Mouse (Mus musculus) spleen, adult 2 months (tissue): ENCODE data around the gene Slfn2. TPM values are rescaled to one million over a fixed set of nuclear protein-coding genes. Genes with fewer than 3 reads are reported as not detected.
A peak's percentile ranks its signal among the peaks of the same experiment; 100 is the strongest.

Source experiments
- DNase-seq, 2 experiments: peaks; one replicate each; pipeline versions ENCODE4 v3.0.0 to v3.0.0-alpha.2; 2012 to 2021; ENCODE audit warnings: low spot score in 2 of 2, low read depth in 1 of 2
- H3K27ac ChIP-seq: fragments of 200-500 bp; 2 replicates; pipeline ENCODE4 v1.5.1; 2012; ENCODE audit warnings: low read length, inconsistent platforms; ENCODE audit not compliant: insufficient read depth
- H3K27me3 ChIP-seq: fragments of 200-500 bp; 2 replicates; pipeline ENCODE4 v1.6.1; 2012; ENCODE audit warnings: mild to moderate bottlenecking, moderate library complexity, low read length, inconsistent platforms; ENCODE audit not compliant: control insufficient read depth, insufficient read depth
- H3K36me3 ChIP-seq: fragments of 200-500 bp; 2 replicates; pipeline ENCODE4 v1.6.1; 2012; ENCODE audit warnings: mild to moderate bottlenecking, low read length, inconsistent platforms; ENCODE audit not compliant: control insufficient read depth, insufficient read depth
- H3K4me1 ChIP-seq: fragments of 200-500 bp; 2 replicates; pipeline ENCODE4 v1.6.1; 2011; ENCODE audit warnings: inconsistent platforms; ENCODE audit not compliant: control insufficient read depth, insufficient read depth, insufficient read length
- H3K4me3 ChIP-seq: fragments of 200-500 bp; 2 replicates; pipeline ENCODE4 v1.5.1; 2011; ENCODE audit warnings: mild to moderate bottlenecking, inconsistent platforms; ENCODE audit not compliant: insufficient read depth, insufficient read length; ENCODE audit errors: extremely low read depth
- CTCF ChIP-seq: fragments of 200-500 bp; IDR thresholded peaks from 2 replicates; pipeline ENCODE4 v1.5.1; 2011; ENCODE audit warnings: mild to moderate bottlenecking, inconsistent platforms; ENCODE audit not compliant: insufficient read depth, insufficient read length, insufficient replicate concordance; ENCODE audit errors: extremely low read depth
- POLR2A ChIP-seq: fragments of 200-500 bp; IDR thresholded peaks from 2 replicates; pipeline ENCODE4 v1.6.1; 2011; ENCODE audit warnings: low read depth, low read length, inconsistent platforms
- WGBS: fragments of 180-500 bp; shearing (Covaris S2); methylation state at CpG from one replicate; pipeline ENCODE4 v1.1.7; 2018; 5-methylcytosine and 5-hydroxymethylcytosine counted together
- polyA plus RNA-seq: library from polyadenylated mRNA; depleted of rRNA; stranded (reverse); fragments of >200 nt; gene quantifications from 2 replicates; pipeline ENCODE4 v1.2.3, GENCODE M21; 2012; rRNA removed

The Slfn2 gene
- polyA plus RNA-seq, 1 experiment, result 31.8 TPM

- no peak for DNase-seq
- no peak for TF ChIP-seq CTCF
- no peak for TF ChIP-seq POLR2A
- WGBS, result 90% methylated on average over 10 of the region's 10 CpGs
- no peak overlapping the region for H3K27ac ChIP-seq
- no peak overlapping the region for H3K4me3 ChIP-seq
- H3K36me3 ChIP-seq, result no peaks in the 10 kb centered on the region
- no peaks in the 10 kb centered on the region for H3K27me3 ChIP-seq
- H3K4me1 ChIP-seq, result 0 out of 2 replicates have a peak, but pooled peaks cover 3% of the 10 kb centered on the region
Measured at GRCm38 (mm10) chr11:83084761-83085160, 19.8 kb downstream of the Slfn2 start.

DNA sequence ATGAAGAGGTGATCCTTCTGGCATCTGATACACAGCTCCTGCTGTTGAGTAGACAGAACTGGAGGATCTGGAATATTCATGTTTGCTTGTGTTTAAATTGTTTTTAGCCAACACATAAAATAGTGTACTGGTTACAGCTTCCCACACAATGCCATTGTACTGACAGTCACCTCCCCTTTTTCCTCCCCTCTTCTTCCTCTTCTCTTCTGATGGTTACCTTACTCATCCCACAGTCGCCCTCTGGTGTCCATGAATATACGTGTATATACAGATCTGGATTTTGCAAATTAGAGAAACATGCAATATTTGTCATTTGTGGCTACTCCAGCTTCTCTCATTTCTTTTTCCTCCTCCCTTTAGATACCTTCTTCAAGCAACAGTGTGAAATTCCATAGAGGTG is 50.2 kb downstream of the Slfn2 start:
- Histone ChIP-seq H3K4me1 (peaks cover 13% of the 10 kb centered on the region; the same call in 1 of the 2 replicates), H3K36me3 (no peaks in the 10 kb centered on the region), H3K27ac (no peak overlapping the region), H3K27me3 (no peaks in the 10 kb centered on the region), H3K4me3 (no peak overlapping the region)
- 4% methylated on average over 2 of the region's 2 CpGs for WGBS
- peak; percentile 62 to 74 for DNase-seq
- TF ChIP-seq CTCF (no peak), POLR2A (no peak)

- H3K4me3 ChIP-seq, result peak within 1 kb of the TSS; percentile 59
- no peaks in the 10 kb centered on the region for H3K27me3 ChIP-seq
- no peak for DNase-seq
- H3K4me1 ChIP-seq, result peaks cover 13% of the 10 kb centered on the region; the same call in 1 of the 2 replicates
- H3K27ac ChIP-seq, result peak within 1 kb of the TSS; percentile 83
- TF ChIP-seq CTCF, result no peak
- no peak; the same call in 1 of the 2 replicates for TF ChIP-seq POLR2A
- no peaks in the 10 kb centered on the region for H3K36me3 ChIP-seq
- WGBS, result 71% methylated on average over 13 of the region's 13 CpGs
Measured at GRCm38 (mm10) chr11:83116597-83117227, 51.8 kb downstream of the Slfn2 start, which contains the start of gene Slfn1. Slfn1 (plus strand) TSS chr11:83116849.

GRCm38 (mm10) chr11:83118056-83118455 is 53.1 kb downstream of the Slfn2 start:
- peak in 1 of 2 experiments; percentile 30 for DNase-seq
- TF ChIP-seq CTCF (no peak), POLR2A (no peak)
- Histone ChIP-seq H3K4me3 (peak overlapping the region; percentile 51), H3K4me1 (peaks cover 13% of the 10 kb centered on the region; the same call in 1 of the 2 replicates), H3K36me3 (no peaks in the 10 kb centered on the region), H3K27ac (peak overlapping the region; percentile 49), H3K27me3 (no peaks in the 10 kb centered on the region)
- 21% methylated on average over 3 of the region's 3 CpGs for WGBS

Other genes starting within 250 kb of the Slfn2 start
- 12.0 and 13.3 TPM in 2 replicates for gene Rffl, start 193.9 kb upstream of the Slfn2 start, polyA plus RNA-seq
- gene Rad51d, start 174.5 kb upstream of the Slfn2 start, polyA plus RNA-seq, result 10.9 and 11.8 TPM in 2 replicates
- 0.06 and 0.07 TPM in 2 replicates for gene Fndc8, start 173.0 kb upstream of the Slfn2 start, polyA plus RNA-seq
- gene Nle1, start 156.7 kb upstream of the Slfn2 start, polyA plus RNA-seq, result 53.5 and 61.3 TPM in 2 replicates
- 0.31 and 0.82 TPM in 2 replicates for gene Unc45b, start 154.6 kb upstream of the Slfn2 start, polyA plus RNA-seq
- 3.1 and 3.4 TPM in 2 replicates for gene Slfn5, start 113.8 kb upstream of the Slfn2 start, polyA plus RNA-seq
- 1.5 and 1.6 TPM in 2 replicates for gene Slfn9, start 73.3 kb upstream of the Slfn2 start, polyA plus RNA-seq
- 3.4 and 3.5 TPM in 2 replicates for gene Slfn8, start 44.3 kb upstream of the Slfn2 start, polyA plus RNA-seq
- gene Slfn1, start 51.7 kb downstream of the Slfn2 start, polyA plus RNA-seq, result 11.2 and 12.1 TPM in 2 replicates
- 0.86 and 1.0 TPM in 2 replicates for gene Slfn4, start 110.1 kb downstream of the Slfn2 start, polyA plus RNA-seq
- 0.37 and 0.43 TPM in 2 replicates for gene Slfn3, start 126.2 kb downstream of the Slfn2 start, polyA plus RNA-seq
- gene Slfn14, start 221.6 kb downstream of the Slfn2 start, polyA plus RNA-seq, result 2.2 and 6.3 TPM in 2 replicates
- 25.6 and 26.1 TPM in 2 replicates for gene Ap2b1, start 233.9 kb downstream of the Slfn2 start, polyA plus RNA-seq
- gene Pex12, start 237.5 kb downstream of the Slfn2 start, polyA plus RNA-seq, result 4.8 and 5.5 TPM in 2 replicates